Mouse (Mus musculus) kidney, postnatal 0 days (tissue): ENCODE measurements around the gene Traip. TPM values are rescaled to one million over a fixed set of nuclear protein-coding genes. Genes with fewer than 3 reads are reported as not detected.

Experiments
- ATAC-seq: fragments of 200-750 bp; cut with Nextera tagmentation; replicated peaks from 2 replicates; pipeline ENCODE4 v1.8.0; 2017; ENCODE audit warnings: low read depth, moderate number of reproducible peaks, moderate TSS enrichment, moderate library complexity; ENCODE audit not compliant: low FRiP score
- DNase-seq: peaks from one replicate; pipeline ENCODE4 v3.0.0-alpha.2; 2016; ENCODE audit warnings: low spot score
- H3K27ac ChIP-seq: fragments of 300-500 bp; sonication (generic); 2 replicates; pipeline ENCODE4 v1.5.1; 2014; ENCODE audit warnings: mild to moderate bottlenecking
- H3K27me3 ChIP-seq: fragments of 300-500 bp; sonication (generic); 2 replicates; pipeline ENCODE4 v1.6.1; 2014; ENCODE audit warnings: low read length, mixed read lengths; ENCODE audit not compliant: insufficient read depth
- H3K36me3 ChIP-seq: fragments of 300-500 bp; sonication (generic); 2 replicates; pipeline ENCODE4 v1.6.1; 2014; ENCODE audit warnings: low read length, mixed read lengths; ENCODE audit not compliant: insufficient read depth
- H3K4me1 ChIP-seq: fragments of 300-500 bp; sonication (generic); replicated peaks from 2 replicates; pipeline ENCODE4 v1.6.1; 2014; ENCODE audit warnings: antibody characterized with exemption, low read length, mixed read lengths; ENCODE audit not compliant: insufficient read depth
- H3K4me2 ChIP-seq: fragments of 300-500 bp; sonication (generic); 2 replicates; pipeline ENCODE4 v1.6.1; 2014; ENCODE audit warnings: mild to moderate bottlenecking, low read length, moderate library complexity, mixed read lengths
- H3K4me3 ChIP-seq: fragments of 300-500 bp; sonication (generic); replicated peaks from 2 replicates; pipeline ENCODE4 v1.5.1; 2014; ENCODE audit warnings: low read depth, low read length
- H3K9ac ChIP-seq: fragments of 300-500 bp; sonication (generic); 2 replicates; pipeline ENCODE4 v1.6.1; 2014; ENCODE audit warnings: low read depth, low read length
- H3K9me3 ChIP-seq: fragments of 300-500 bp; sonication (generic); replicated peaks from 2 replicates; pipeline ENCODE4 v1.6.1; 2016; ENCODE audit warnings: low read length, inconsistent platforms, mixed read lengths
- CTCF ChIP-seq: IDR thresholded peaks from 2 replicates; pipeline ENCODE4 v1.5.1; 2016; ENCODE audit warnings: antibody characterized with exemption, low read depth, mild to moderate bottlenecking, moderate library complexity
- WGBS: fragments of 180-500 bp; shearing (Covaris S2); extraction: QIAGEN DNeasy Blood & Tissue Kit; methylation state at CpG from one replicate; pipeline ENCODE4 v1.1.7; 2014; 5-methylcytosine and 5-hydroxymethylcytosine counted together
- polyA plus RNA-seq: library from polyadenylated mRNA; unstranded; fragments of >200 nt; fragmentation: Nextera tagmentation; extraction: Ambion mirVana; gene quantifications from 2 replicates; pipeline ENCODE4 v1.2.1, GENCODE M21; 2015

The Traip gene
- 10.0 and 10.2 TPM in 2 replicates for polyA plus RNA-seq

DNA sequence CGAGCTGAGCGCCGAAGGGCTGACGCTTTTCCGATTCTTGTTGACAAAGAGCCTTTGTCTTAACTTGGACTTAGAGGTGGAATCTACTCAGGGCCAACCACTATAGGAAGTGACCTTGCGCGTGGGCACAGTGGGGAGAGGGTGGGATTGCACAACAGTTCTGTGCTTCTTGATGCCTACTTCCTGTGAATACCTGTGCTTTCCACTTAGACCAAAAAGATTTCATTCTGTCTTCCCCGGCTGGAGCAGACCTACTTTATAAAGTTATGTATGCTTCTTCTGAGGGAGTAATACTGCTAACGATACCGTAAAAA lies at the start of gene Traip:
TSS of gene Traip (plus strand) at position 215 of the 314 bp plus-strand sequence.
- Histone ChIP-seq H3K36me3 (no peaks in the 10 kb centered on the region), H3K9ac (peak within 1 kb of the TSS; percentile 55), H3K9me3 (no peaks in the 10 kb centered on the region), H3K27me3 (no peaks in the 10 kb centered on the region), H3K27ac (0 out of 2 replicates have a peak within 1 kb of the TSS, but pooled peaks have one; percentile 38), H3K4me1 (no peaks in the 10 kb centered on the region), H3K4me3 (peak within 1 kb of the TSS; percentile 58), H3K4me2 (peak within 1 kb of the TSS; percentile 71)
- no peak for DNase-seq
- TF ChIP-seq CTCF = no peak
- WGBS = 90% methylated on average over 10 of the region's 10 CpGs
- ATAC-seq = no peak

DNA sequence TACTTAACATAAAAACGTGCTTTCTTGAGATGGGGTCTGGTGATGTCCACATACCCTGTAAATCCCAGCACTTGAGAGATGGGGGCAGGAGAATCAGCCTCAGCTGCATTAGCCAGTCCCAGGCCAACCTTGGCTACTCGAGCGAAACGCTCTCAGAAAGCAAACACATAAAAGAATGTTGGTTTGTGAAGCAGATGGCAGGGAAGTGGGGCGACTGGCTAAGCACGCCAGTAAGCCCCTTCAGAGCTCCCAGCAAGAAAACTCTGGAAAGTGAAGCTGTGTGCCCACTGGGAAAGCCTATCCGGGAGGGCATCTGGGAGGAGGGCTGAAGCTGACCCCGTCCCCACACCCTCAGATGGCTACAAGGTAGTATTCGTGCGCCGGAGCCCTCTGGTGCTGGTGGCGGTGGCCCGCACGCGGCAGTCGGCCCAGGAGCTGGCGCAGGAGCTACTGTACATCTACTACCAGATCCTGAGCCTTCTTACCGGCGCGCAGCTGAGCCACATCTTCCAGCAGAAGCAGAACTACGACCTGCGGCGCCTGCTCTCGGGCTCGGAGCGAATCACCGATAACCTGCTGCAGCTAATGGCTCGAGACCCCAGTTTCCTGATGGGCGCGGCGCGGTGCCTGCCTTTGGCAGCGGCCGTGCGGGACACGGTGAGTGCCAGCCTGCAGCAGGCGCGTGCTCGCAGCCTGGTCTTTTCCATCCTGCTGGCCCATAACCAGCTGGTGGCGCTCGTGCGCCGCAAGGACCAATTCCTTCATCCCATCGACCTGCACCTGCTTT lies 48.9 kb upstream of the Traip start:
- TF ChIP-seq CTCF = peak; percentile 79
- Histone ChIP-seq H3K4me1 (peaks cover 5% of the 10 kb centered on the region; the same call in 1 of the 2 replicates), H3K27me3 (no peaks in the 10 kb centered on the region), H3K9me3 (no peaks in the 10 kb centered on the region), H3K4me2 (peak overlapping the region; percentile 56), H3K27ac (no peak overlapping the region), H3K4me3 (peak overlapping the region; percentile 30), H3K9ac (0 out of 2 replicates have a peak overlapping the region, but pooled peaks have one; percentile 31), H3K36me3 (peaks cover 3% of the 10 kb centered on the region; the same call in 1 of the 2 replicates)
- peak; percentile 78 for DNase-seq
- WGBS = 11% methylated on average over 44 of the region's 44 CpGs
- peak; percentile 26; the same call in 1 of the 2 replicates for ATAC-seq

DNA sequence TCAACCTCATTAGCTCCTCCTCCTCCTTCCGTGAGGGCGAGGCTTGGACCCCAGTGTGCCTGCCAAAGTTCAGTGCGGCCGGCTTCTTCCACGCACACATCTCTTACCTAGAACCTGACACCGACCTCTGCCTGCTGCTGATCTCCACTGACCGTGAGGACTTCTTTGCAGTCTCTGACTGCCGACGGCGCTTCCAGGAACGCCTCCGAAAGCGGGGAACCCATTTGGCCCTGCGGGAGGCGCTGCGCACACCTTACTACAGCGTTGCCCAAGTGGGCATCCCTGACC lies 48.4 kb upstream of the Traip start:
- DNase-seq = no peak
- peaks cover 10% of the 10 kb centered on the region for H3K4me1 ChIP-seq
- no peak for TF ChIP-seq CTCF
- WGBS = 24% methylated on average over 17 of the region's 17 CpGs
- ATAC-seq = peak; percentile 9; the same call in 1 of the 2 replicates
- H3K27me3 ChIP-seq = no peaks in the 10 kb centered on the region
- no peaks in the 10 kb centered on the region for H3K9me3 ChIP-seq
- H3K4me3 ChIP-seq = peak overlapping the region; percentile 30
- peaks cover 3% of the 10 kb centered on the region; the same call in 1 of the 2 replicates for H3K36me3 ChIP-seq
- H3K27ac ChIP-seq = no peak overlapping the region
- H3K9ac ChIP-seq = 0 out of 2 replicates have a peak overlapping the region, but pooled peaks have one; percentile 31
- peak overlapping the region; percentile 56 for H3K4me2 ChIP-seq

DNA sequence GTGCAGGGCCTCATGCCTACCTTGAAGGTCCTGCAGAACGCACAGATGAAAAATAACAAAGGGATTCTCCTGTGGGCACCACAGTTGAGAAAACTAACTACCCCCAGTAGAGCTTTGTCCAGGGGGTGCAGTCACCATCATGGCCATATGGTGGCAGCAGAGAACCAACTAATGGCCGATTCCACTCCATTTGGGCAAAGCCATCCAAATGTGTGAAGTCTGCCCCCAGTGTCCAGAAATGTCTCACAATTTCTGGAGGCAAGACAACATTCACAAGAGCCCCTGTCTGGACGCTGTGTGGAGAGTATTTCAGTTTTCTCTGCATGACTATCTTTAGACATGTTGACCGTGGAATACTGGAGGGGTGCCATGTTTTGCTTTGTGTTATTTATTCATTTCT lies 45.2 kb upstream of the Traip start:
- Histone ChIP-seq H3K36me3 (peaks cover 3% of the 10 kb centered on the region; the same call in 1 of the 2 replicates), H3K27ac (no peak overlapping the region), H3K9me3 (no peaks in the 10 kb centered on the region), H3K4me3 (no peak overlapping the region), H3K4me2 (no peak overlapping the region), H3K9ac (no peak overlapping the region), H3K27me3 (no peaks in the 10 kb centered on the region), H3K4me1 (peaks cover 16% of the 10 kb centered on the region)
- DNase-seq = peak; percentile 94
- TF ChIP-seq CTCF = peak; percentile 99
- WGBS = 3% methylated on average over 4 of the region's 4 CpGs
- peak; percentile 17; the same call in 1 of the 2 replicates for ATAC-seq

DNA sequence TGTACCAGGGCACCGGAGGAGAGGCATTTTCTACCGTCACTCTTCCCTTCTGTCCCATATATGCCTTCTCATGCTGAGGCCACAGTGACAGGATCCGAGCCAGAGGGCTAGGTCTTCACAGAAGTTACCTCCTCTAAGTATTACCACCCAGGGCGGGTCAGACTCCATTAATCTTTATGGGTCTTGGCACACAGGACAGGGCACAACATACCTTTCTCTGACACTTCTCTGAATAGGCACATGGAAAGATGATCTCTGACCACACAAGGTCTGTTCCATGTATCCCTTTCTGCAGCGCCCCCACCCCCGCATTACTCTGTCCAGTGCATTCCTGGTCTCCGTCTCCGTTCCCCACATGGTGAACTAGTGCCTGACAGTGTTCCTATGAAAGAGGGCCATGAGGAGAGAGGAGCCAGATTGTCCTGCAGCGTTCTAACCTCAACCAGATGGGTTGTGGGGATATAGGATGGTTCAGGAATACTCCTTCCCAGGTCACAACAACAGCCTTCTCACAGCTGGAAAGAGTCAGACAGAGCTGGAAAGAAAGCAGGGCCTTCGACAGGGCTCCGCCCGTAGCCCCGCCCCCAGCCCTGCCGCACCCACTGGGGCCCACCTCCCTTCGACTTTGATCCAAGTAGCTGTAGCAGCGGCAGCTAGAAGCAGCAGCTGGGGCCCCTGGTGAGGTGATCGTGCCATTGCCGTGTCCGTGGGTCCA lies 43.5 kb upstream of the Traip start, which contains the start of gene Mst1r:
TSS of gene Mst1r (plus strand) at position 622 of the 715 bp plus-strand sequence.
- Histone ChIP-seq H3K36me3 (peaks cover 3% of the 10 kb centered on the region; the same call in 1 of the 2 replicates), H3K9me3 (no peaks in the 10 kb centered on the region), H3K27me3 (no peaks in the 10 kb centered on the region), H3K4me3 (peak within 1 kb of the TSS; percentile 35), H3K9ac (peak within 1 kb of the TSS; percentile 55; the same call in 1 of the 2 replicates), H3K27ac (peak within 1 kb of the TSS; percentile 51; the same call in 1 of the 2 replicates), H3K4me2 (peak within 1 kb of the TSS; percentile 75), H3K4me1 (peaks cover 16% of the 10 kb centered on the region)
- peak; percentile 89 for DNase-seq
- 7% methylated on average over 18 of the region's 19 CpGs for WGBS
- TF ChIP-seq CTCF = 0 out of 2 replicates have a peak, but pooled peaks have one; percentile 15
- peak; percentile 78 for ATAC-seq
